Mouse (Mus musculus): Measurements from ENCODE around the gene Glod4. TPM values are rescaled to one million over a fixed set of nuclear protein-coding genes. Genes with fewer than 3 reads are reported as not detected.
"Not testable (repeated sequence)": the region's sequence is repeated elsewhere in the genome, so short reads cannot be mapped to it uniquely, and the experiment has no call there.

The Glod4 gene
- polyA plus RNA-seq, 1 experiment, result 3.0 TPM

- H3K4me3 ChIP-seq (replicated peaks), result no peak overlapping the region
- TF ChIP-seq FLI1 (IDR thresholded peaks at IDR 0.05; ENCODE audit: low read length), result no peak
- TF ChIP-seq GATA1 (IDR thresholded peaks at IDR 0.05; ENCODE audit: borderline replicate concordance, low read length), result no peak
- H3K36me3 ChIP-seq (replicated peaks; ENCODE audit: low read length), result peaks cover 48% of the 10 kb centered on the region
Measured at GRCm38 (mm10) chr11:76213841-76214240, 29.7 kb downstream of the Glod4 start.

GRCm38 (mm10) chr11:76211595-76211994 is 31.9 kb downstream of the Glod4 start:
- not testable (repeated sequence) for H3K9me3 ChIP-seq; H3K27me3 ChIP-seq (replicated peaks); H3K4me3 ChIP-seq (replicated peaks)
- H3K36me3 ChIP-seq (replicated peaks; ENCODE audit: low read length), result peaks cover 63% of the 10 kb centered on the region
- H3K4me1 ChIP-seq, result peaks cover 50% of the 10 kb centered on the region

More at GRCm38 (mm10) chr11:76213841-76214240, 29.7 kb downstream of the Glod4 start:
- Histone ChIP-seq H3K27me3 (replicated peaks) (no peaks in the 10 kb centered on the region), H3K9me3 (no peaks in the 10 kb centered on the region), H3K4me1 (peaks cover 56% of the 10 kb centered on the region)

- Histone ChIP-seq H3K4me3 (replicated peaks) (no peak overlapping the region), H3K4me1 (peaks cover 41% of the 10 kb centered on the region), H3K36me3 (replicated peaks; ENCODE audit: low read length) (peaks cover 71% of the 10 kb centered on the region), H3K9me3 (no peaks in the 10 kb centered on the region), H3K27me3 (replicated peaks) (no peaks in the 10 kb centered on the region)
- no peak for TF ChIP-seq GATA1 (IDR thresholded peaks at IDR 0.05; ENCODE audit: borderline replicate concordance, low read length)
- no peak for TF ChIP-seq FLI1 (IDR thresholded peaks at IDR 0.05; ENCODE audit: low read length)
Measured at GRCm38 (mm10) chr11:76210228-76210985, 33.1 kb downstream of the Glod4 start.

GRCm38 (mm10) chr11:76206793-76207192 is 36.7 kb downstream of the Glod4 start:
- H3K9me3 ChIP-seq, result no peaks in the 10 kb centered on the region
- peaks cover 52% of the 10 kb centered on the region for H3K36me3 ChIP-seq (replicated peaks; ENCODE audit: low read length)
- peaks cover 26% of the 10 kb centered on the region for H3K4me1 ChIP-seq
- TF ChIP-seq FLI1 (IDR thresholded peaks at IDR 0.05; ENCODE audit: low read length), result no peak
- no peak for TF ChIP-seq GATA1 (IDR thresholded peaks at IDR 0.05; ENCODE audit: borderline replicate concordance, low read length)
- peaks cover 19% of the 10 kb centered on the region for H3K27me3 ChIP-seq (replicated peaks)
- no peak overlapping the region for H3K4me3 ChIP-seq (replicated peaks)

- H3K27me3 ChIP-seq (replicated peaks), result peaks cover 35% of the 10 kb centered on the region
- TF ChIP-seq FLI1 (IDR thresholded peaks at IDR 0.05; ENCODE audit: low read length) (no peak), GATA1 (IDR thresholded peaks at IDR 0.05; ENCODE audit: borderline replicate concordance, low read length) (no peak)
- H3K4me3 ChIP-seq (replicated peaks), result peak overlapping the region; percentile 94
- no peaks in the 10 kb centered on the region for H3K9me3 ChIP-seq
- peaks cover 39% of the 10 kb centered on the region for H3K4me1 ChIP-seq
- H3K36me3 ChIP-seq (replicated peaks; ENCODE audit: low read length), result peaks cover 15% of the 10 kb centered on the region
Measured at GRCm38 (mm10) chr11:76201761-76202674, 41.5 kb downstream of the Glod4 start.

GRCm38 (mm10) chr11:76196977-76197469 is 46.5 kb downstream of the Glod4 start:
- no peak overlapping the region for H3K4me3 ChIP-seq (replicated peaks)
- peaks cover 24% of the 10 kb centered on the region for H3K4me1 ChIP-seq
- H3K9me3 ChIP-seq, result no peaks in the 10 kb centered on the region
- no peak for TF ChIP-seq GATA1 (IDR thresholded peaks at IDR 0.05; ENCODE audit: borderline replicate concordance, low read length)
- no peak for TF ChIP-seq FLI1 (IDR thresholded peaks at IDR 0.05; ENCODE audit: low read length)
- no peaks in the 10 kb centered on the region for H3K36me3 ChIP-seq (replicated peaks; ENCODE audit: low read length)
- peaks cover 17% of the 10 kb centered on the region for H3K27me3 ChIP-seq (replicated peaks)

GRCm38 (mm10) chr11:76196275-76196976 is 47.1 kb downstream of the Glod4 start:
- no peak overlapping the region for H3K4me3 ChIP-seq (replicated peaks)
- no peaks in the 10 kb centered on the region for H3K36me3 ChIP-seq (replicated peaks; ENCODE audit: low read length)
- TF ChIP-seq GATA1 (IDR thresholded peaks at IDR 0.05; ENCODE audit: borderline replicate concordance, low read length) (no peak), FLI1 (IDR thresholded peaks at IDR 0.05; ENCODE audit: low read length) (no peak)
- peaks cover 18% of the 10 kb centered on the region for H3K4me1 ChIP-seq
- no peaks in the 10 kb centered on the region for H3K9me3 ChIP-seq
- peaks cover 13% of the 10 kb centered on the region for H3K27me3 ChIP-seq (replicated peaks)

GRCm38 (mm10) chr11:76186908-76187307 is 56.6 kb downstream of the Glod4 start:
- Histone ChIP-seq H3K9me3 (no peaks in the 10 kb centered on the region), H3K4me1 (no peaks in the 10 kb centered on the region), H3K36me3 (replicated peaks; ENCODE audit: low read length) (peaks cover 4% of the 10 kb centered on the region), H3K4me3 (replicated peaks) (no peak overlapping the region), H3K27me3 (replicated peaks) (no peaks in the 10 kb centered on the region)
- TF ChIP-seq FLI1 (IDR thresholded peaks at IDR 0.05; ENCODE audit: low read length), result no peak
- TF ChIP-seq GATA1 (IDR thresholded peaks at IDR 0.05; ENCODE audit: borderline replicate concordance, low read length), result no peak

GRCm38 (mm10) chr11:76183745-76184144 is 59.8 kb downstream of the Glod4 start:
- TF ChIP-seq FLI1 (IDR thresholded peaks at IDR 0.05; ENCODE audit: low read length), result no peak
- no peak for TF ChIP-seq GATA1 (IDR thresholded peaks at IDR 0.05; ENCODE audit: borderline replicate concordance, low read length)
- H3K27me3 ChIP-seq (replicated peaks), result no peaks in the 10 kb centered on the region
- H3K4me3 ChIP-seq (replicated peaks), result no peak overlapping the region
- H3K4me1 ChIP-seq, result peaks cover 6% of the 10 kb centered on the region
- H3K9me3 ChIP-seq, result no peaks in the 10 kb centered on the region
- peaks cover 11% of the 10 kb centered on the region for H3K36me3 ChIP-seq (replicated peaks; ENCODE audit: low read length)
